Mouse (Mus musculus): ENCODE results near the gene Kifc1.

- TF ChIP-seq GATA1 (IDR thresholded peaks at IDR 0.05; ENCODE audit: low read length) (no peak), TAL1 (IDR thresholded peaks at IDR 0.05; ENCODE audit: low read length) (no peak)
These were observed 26.6 kb upstream of the Kifc1 start for GRCm38 (mm10) chr17:33916847-33917655.

Data from erythroblast, embryonic 14.5 days (primary cell).